Mouse (Mus musculus): Measurements from ENCODE around the gene Sprr2i.

DNA sequence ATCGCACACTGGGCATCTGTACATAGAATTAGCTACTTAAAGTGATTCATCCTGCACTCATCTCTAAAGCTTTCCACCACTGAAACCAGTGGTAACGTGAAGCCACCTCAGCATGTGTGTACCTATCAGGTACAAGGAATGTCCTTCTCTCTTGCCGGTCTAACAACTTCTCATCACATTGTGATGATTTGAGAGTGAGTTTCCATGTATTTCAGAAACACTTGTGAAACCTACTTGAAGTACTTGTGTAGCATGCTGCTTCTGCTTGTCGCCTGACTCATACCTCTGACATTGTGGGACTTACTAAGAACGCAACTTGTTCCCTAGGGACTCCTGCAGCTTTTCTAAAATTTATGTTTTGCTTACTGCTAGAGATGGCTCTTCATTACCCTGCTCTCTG is 47.4 kb downstream of the Sprr2i start:
- TF ChIP-seq POLR2A (IDR thresholded peaks at IDR 0.05; ENCODE audit: low read depth, low read length) (no peak), CTCF (conservative IDR thresholded peaks at IDR 0.05; ENCODE audit: insufficient read depth, insufficient read length, low read depth, low read length) (no peak)
